Mouse (Mus musculus) cerebellum, adult 2 months (tissue): Measurements from ENCODE around the gene Gm11569.

ENCODE experiments used
- CTCF ChIP-seq: fragments of 200-500 bp; IDR thresholded peaks from 2 replicates; pipeline ENCODE4 v1.5.1; 2011; ENCODE audit warnings: low read depth, mild to moderate bottlenecking, control low read depth, low read length, moderate library complexity, borderline replicate concordance; ENCODE audit not compliant: insufficient read depth
- POLR2A ChIP-seq: fragments of 200-500 bp; IDR thresholded peaks from 2 replicates; pipeline ENCODE4 v1.6.1; 2011; ENCODE audit warnings: low read length, control low read depth, borderline replicate concordance; ENCODE audit not compliant: insufficient read depth

- TF ChIP-seq CTCF (no peak), POLR2A (no peak)
Observed at GRCm38 (mm10) chr11:99768410-99768809, 30.3 kb downstream of the Gm11569 start.
